Mouse (Mus musculus): ENCODE measurements around the gene Mpped1.

The Mpped1 gene

GRCm38 (mm10) chr15:83877155-83877866 lies 98.0 kb downstream of the Mpped1 start:
- in situ Hi-C loops (cut with MboI; ENCODE audit: unreplicated experiment in 2 of 2), result no loop called here

GRCm38 (mm10) chr15:83877898-83878297 lies 98.6 kb downstream of the Mpped1 start:
- in situ Hi-C loops (cut with MboI; ENCODE audit: unreplicated experiment in 2 of 2), result no loop called here

GRCm38 (mm10) chr15:83879845-83880244 lies 100.6 kb downstream of the Mpped1 start:
- in situ Hi-C loops (cut with MboI; ENCODE audit: unreplicated experiment in 2 of 2), result no loop called here

GRCm38 (mm10) chr15:83883821-83884220 lies 104.6 kb downstream of the Mpped1 start:
- in situ Hi-C loops (cut with MboI; ENCODE audit: unreplicated experiment in 2 of 2), result no loop called here

- in situ Hi-C loops (cut with MboI; ENCODE audit: unreplicated experiment in 2 of 2), result no loop called here
Measured at GRCm38 (mm10) chr15:83884291-83884690, 105.0 kb downstream of the Mpped1 start.

GRCm38 (mm10) chr15:83892871-83893270 lies 113.6 kb downstream of the Mpped1 start:
- in situ Hi-C loops (cut with MboI; ENCODE audit: unreplicated experiment in 2 of 2), result no loop called here

- in situ Hi-C loops (cut with MboI; ENCODE audit: unreplicated experiment in 2 of 2), result no loop called here
Measured at GRCm38 (mm10) chr15:83894261-83894660, 115.0 kb downstream of the Mpped1 start.

- in situ Hi-C loops (cut with MboI; ENCODE audit: unreplicated experiment in 2 of 2), result no loop called here
Measured at GRCm38 (mm10) chr15:83896011-83896410, 116.7 kb downstream of the Mpped1 start.

GRCm38 (mm10) chr15:83897286-83897685 lies 118.0 kb downstream of the Mpped1 start:
- in situ Hi-C loops (cut with MboI; ENCODE audit: unreplicated experiment in 2 of 2), result no loop called here

GRCm38 (mm10) chr15:83906472-83906871 lies 127.2 kb downstream of the Mpped1 start:
- in situ Hi-C loops (cut with MboI; ENCODE audit: unreplicated experiment in 2 of 2), result no loop called here
